Mouse (Mus musculus): ENCODE data around the gene Tob2.

DNA sequence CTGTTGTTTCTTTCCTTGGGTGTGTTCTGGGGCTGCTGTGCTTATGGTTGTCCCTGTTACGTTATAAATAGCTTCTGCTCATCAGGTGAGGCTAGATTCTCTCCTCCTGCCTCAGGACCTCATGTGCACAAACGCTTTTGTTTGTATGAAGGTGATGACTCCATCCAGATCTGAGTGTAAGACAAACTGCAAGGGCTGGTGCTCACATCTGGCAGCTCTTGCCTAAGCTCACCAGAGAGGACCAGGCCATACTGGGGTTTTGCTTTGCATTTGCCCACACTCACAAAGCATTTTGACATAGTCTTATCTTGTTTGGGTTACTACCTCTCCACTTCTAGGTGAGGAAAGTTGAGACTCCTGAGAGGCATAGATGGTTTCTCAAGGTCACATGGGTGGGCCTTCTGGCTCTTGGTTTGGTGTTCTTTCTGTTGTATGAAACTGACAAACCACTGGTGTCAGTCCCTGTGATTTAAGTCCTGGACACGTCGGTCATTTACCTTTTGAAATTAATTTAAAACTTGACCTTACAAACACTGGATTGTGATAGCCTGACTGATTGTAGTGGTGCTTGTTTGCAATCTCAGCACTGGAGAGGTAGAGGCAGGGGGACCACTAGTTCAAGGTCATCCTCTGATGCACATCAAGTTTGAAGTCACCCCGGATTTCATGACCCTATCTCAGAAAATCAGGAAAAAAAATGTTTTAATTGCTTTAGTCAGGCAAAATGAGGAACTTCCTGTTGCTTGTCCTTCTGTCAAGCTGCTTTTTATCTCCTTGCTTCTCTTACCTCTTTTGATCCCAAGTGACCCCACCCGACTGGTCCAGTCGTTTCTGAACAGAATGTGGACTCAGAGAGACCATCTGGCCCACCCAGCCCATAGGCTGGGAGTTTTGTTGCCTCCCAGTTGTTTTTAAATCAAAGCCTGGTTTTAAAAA lies 45.6 kb downstream of the Tob2 start:
- TF ChIP-seq CTCF (IDR thresholded peaks at IDR 0.05; ENCODE audit: low read depth) (no peak), EP300 (IDR thresholded peaks at IDR 0.05; ENCODE audit: low read depth) (no peak)

All from liver, embryonic 14.5 days (tissue).